Mouse (Mus musculus): ENCODE measurements around the gene Pla2g2c.

Pla2g2c gene

DNA sequence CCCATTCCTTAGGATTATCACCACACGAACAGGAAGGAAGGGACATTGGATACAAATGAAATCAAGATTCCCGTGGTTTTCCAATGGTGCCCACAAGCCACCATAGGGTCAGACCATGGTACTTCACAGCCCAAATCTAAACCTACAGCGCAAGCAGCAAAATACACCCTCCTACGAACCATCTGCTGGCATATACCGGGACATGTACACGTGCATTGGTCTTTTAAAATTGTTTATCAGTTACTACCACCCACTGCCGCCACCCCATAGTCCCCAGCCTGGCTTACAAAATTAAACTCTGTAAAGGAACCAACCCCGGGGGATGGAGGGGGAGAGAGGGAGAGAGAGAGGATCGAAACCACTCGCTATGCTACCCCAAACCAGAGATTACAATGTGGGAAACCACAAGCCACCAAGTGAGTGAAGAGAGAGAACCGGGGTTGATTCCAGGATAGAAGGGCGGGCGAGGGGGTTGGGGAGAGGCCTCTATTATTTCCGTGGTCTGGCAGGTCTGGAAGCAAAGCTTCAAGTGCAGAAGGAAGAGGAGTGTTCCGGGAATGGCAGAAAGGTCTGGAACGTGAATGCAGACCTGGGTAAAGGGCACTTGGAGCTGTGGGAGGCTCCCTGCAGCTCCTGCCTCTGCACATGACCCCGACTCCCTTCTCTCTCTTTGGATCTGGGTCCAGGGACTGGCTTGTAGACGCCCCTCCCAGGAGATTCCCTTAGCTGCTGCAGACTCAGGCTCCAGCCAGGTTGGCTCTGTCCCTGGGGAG, at the start of gene Pla2g2c:
Pla2g2c (plus strand) TSS at position 439 of the 773 bp plus-strand sequence.
- no peak; the same call in 1 of the 2 replicates for ATAC-seq (ENCODE audit: insufficient number of reproducible peaks, low FRiP score, low TSS enrichment)

DNA sequence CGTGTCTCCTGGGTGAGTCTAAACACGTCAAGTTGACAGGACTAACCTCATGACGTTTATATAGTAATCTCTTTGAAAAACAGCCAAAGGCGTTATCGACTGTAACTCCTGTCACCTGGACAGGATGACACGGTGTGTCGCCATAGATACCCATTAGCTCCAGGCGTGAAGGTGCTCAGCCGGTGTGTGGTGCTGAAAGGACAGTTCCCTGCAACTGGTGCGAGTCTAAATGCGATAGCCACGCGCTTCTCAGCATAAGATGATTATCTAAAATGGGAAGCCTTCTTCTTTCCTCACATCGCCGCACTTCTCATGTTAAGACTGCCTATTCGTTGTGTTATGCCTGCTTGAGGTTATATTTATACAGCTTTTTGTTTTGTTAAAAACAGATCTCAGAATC, 48.1 kb upstream of the Pla2g2c start:
- ATAC-seq (ENCODE audit: insufficient number of reproducible peaks, low FRiP score, low TSS enrichment): no peak

DNA sequence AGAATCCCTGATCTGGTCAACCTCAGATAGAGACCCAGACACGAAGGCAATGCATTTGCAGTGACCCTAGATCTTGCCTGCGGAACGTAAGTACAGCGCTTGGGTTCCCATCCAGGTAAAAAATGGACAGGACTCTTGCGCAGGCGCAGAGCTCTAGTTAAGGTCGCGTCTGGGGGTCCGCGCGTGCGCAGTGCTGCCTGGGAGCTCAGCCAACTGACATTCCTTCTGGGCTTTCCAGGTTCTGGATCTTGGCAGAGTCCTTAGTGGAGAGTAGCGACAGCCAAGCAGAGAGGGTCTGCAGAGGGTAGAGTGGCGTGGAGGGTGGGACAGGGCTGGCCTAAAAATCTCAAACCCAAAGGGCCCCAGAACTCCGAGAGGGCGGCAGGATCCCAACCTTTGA, 47.0 kb upstream of the Pla2g2c start:
- no peak for ATAC-seq (ENCODE audit: insufficient number of reproducible peaks, low FRiP score, low TSS enrichment)

DNA sequence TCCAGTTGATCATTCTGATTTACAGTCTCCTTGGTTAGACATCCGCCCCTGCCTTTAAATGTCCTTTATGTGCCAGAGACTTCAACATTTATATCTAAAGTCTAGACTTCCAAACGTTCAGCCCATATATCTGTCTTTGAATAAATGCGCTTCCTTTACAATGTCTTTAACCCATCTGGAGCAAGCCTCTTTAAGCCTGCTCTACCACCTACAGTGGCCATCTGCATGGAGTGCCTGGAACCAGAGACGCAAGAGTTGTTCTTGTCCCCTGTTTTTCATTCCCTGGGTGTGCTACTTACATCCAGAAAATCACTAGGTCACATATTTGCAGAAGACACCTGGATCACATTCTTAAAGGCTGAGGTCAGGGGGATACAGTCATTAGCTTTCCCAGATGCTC, 44.5 kb upstream of the Pla2g2c start:
- no peak for ATAC-seq (ENCODE audit: insufficient number of reproducible peaks, low FRiP score, low TSS enrichment)

DNA sequence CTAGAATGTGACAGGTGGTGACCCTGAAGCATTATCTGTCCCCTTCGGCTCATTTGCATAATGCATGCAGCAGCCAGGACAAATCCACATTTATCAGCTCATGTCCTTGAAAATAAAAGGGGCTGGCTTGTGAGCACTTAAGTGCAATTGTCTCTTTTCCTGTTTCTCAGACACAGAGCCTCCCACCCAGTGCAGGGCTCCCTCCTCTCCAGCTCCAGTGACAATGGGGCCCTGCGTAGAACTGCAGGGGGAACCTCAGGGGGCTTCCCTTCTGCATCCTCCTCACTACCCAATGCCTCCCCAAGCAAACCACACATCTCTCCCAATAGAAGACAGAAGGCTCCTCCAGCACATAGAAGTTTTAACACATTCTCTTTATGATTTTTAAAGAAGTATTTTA, 41.8 kb upstream of the Pla2g2c start:
- no peak for ATAC-seq (ENCODE audit: insufficient number of reproducible peaks, low FRiP score, low TSS enrichment)

DNA sequence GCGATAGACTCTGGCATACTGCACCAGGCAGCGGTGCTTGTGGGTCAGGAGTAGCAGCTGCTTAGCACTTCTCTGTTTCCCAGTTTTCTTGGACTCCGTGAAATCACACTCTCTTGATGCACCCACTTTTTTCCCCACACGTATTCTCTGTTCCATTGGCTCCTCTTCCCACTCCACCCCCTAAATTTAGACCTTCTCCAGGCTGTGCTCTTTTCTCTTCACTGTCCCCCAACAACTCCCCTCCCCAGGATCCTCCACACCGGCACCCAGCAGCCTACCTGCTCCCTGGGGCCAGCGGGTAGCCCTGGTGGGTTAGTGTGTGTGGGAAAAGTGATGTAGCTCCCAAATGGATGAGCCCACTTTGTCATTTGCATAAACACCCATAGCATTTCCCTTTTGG, 38.8 kb upstream of the Pla2g2c start:
- no peak for ATAC-seq (ENCODE audit: insufficient number of reproducible peaks, low FRiP score, low TSS enrichment)

DNA sequence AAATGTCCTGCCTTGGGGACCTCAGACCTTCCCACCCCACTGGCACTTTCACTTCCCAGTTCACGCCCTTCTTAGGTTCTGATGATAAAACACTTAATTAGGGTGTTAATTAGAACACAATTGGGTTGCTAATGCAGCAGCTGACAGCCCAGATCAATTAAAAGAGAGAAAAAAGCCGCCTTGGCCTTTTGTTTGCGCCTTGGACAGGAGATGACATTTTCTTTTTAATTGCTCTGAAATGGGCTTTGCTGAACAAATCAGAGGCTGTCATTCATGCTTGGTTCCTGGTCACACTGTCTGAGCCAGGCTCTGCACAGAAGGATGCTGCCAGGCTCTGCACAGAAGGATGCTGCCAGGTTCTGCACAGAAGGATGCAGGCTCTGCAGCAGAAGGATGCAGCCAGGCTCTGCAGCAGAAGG, 35.5 kb upstream of the Pla2g2c start:
- ATAC-seq (ENCODE audit: insufficient number of reproducible peaks, low FRiP score, low TSS enrichment): no peak

DNA sequence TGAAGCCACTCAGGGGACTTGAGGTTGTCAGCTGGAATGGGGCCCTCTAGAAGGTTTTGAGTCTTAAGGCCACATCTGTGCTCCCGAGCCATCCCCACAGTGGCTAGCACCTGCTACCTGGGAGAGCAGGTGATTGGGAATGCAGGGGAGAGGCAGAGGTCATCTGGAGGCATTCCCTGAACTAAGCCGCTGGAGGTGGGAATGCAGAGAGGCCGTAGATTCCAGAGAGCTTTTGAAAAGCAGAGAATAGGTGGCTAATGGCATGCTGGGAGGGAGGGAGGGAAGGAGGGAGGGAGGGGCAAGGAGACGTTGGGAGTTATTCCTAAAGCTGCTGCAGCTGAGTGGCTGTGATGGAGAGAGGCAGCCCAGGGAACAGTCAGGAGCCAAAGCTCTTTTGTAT, 34.0 kb upstream of the Pla2g2c start:
- no peak for ATAC-seq (ENCODE audit: insufficient number of reproducible peaks, low FRiP score, low TSS enrichment)

DNA sequence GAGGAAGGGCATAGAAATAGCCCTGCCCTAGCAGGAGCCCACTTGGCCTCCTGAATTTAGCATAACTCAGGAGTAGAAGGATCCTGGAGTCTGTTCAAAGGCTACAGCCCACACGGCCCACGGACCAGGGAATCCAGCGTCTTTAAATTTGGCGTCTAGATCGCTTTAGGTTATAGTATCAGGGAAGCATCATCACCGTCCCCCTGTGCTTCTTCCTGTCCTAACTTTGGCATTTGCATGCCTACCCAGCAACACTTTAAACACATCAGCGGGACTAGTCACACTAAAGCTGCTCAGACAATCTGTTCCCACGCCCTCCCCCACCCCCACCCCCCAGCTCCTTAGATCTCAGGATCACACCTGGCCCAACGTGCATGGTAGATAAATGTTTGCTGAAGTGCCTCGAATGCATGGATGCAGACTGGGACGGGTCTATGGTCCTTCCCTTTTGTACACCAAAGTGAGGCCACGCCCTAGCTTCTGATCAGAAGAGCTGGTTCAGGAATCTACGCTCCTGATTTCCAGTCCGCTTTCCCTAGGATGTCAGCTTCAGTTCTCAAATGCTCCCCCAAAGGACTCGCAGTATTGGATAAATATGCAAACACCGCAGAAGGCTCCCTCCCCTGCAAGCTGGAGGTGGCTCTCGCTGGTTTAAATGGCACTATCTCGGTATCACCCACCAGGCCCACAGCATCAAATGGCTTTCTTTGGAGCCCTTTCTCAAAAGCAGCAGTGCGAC, 33.0 kb upstream of the Pla2g2c start:
- no peak for ATAC-seq (ENCODE audit: insufficient number of reproducible peaks, low FRiP score, low TSS enrichment)

DNA sequence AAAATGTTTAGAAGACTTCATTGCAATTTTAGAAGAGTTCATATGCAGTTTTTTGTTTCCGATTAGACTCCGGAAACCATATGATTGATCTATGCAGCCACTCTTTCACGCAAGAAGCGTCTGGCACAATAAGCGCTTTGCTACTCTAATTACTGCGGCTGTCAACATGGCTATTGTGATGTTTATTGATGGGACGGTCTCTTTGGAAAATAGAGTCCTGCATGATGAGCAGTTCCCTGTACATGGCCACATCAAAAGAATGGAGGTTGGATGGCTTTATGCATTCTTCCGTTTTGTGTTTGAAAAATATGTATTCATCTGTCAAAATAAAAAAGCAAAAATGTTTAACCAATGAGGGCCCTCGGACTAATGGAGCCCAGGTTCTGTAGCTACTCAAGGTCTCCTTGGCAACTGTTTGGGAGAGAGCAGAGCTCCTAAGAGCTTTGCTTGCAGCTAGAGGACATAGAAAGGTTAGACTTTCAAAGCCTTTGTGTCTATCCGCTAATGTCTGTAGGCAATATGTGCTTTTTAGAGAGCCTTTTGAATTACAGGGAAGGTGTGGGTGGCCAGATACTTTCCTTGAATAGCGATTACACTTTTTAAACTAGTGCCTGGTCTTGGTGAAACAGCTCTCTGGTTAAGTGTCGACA, 31.4 kb upstream of the Pla2g2c start:
- ATAC-seq (ENCODE audit: insufficient number of reproducible peaks, low FRiP score, low TSS enrichment): no peak

DNA sequence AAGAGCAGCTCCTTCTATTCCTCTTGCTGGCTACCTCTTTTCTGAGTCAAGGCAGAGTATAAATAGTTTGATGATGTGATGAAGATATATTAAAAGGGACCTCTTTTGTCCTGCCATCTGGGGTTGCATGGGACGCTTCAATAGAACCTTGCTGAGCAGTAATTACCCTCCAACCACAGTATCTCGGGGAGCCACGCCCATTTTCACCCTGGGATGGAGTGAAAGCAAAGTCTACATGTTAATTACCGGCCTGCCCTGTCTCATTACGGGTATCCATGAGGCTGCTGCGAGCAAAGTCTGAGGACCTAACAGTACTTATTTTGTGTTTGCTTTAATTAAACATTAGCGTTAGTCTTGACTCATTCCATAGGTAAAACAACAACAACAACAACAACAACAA, 27.9 kb upstream of the Pla2g2c start:
- ATAC-seq (ENCODE audit: insufficient number of reproducible peaks, low FRiP score, low TSS enrichment): no peak

DNA sequence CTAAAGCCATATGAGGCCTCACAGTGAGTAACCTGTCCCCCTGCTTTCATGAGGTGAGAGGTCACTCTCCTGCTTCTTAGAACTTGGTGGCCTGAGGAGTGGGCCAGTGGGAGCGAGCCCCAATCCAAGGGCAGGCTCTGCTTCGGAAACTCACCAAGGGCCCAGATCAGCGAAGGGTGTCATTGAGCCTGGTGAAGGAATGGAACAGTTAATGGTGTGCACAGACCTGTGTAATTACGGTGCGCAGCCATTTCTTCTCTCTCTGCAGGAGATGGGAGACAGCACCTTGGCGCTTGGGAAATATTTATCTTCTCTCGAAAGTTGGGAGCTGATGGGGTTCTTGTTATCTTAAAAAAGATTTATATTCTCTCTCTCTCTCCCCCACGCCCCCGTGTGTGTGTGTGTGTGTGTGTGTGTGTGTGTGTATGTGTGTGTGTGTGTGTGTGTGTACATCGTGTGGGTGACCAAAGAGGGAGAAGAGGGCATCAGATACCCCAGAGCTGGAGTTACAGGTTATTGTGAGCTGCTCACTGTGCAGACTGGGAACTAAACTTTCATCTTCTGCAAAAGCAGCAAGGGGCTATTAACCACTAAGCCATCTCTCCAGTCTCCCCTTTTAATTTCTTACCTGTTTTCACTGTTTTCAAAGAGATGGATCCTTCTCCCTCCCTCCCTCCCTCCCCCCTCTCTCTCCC, 27.3 kb upstream of the Pla2g2c start:
- no peak for ATAC-seq (ENCODE audit: insufficient number of reproducible peaks, low FRiP score, low TSS enrichment)

DNA sequence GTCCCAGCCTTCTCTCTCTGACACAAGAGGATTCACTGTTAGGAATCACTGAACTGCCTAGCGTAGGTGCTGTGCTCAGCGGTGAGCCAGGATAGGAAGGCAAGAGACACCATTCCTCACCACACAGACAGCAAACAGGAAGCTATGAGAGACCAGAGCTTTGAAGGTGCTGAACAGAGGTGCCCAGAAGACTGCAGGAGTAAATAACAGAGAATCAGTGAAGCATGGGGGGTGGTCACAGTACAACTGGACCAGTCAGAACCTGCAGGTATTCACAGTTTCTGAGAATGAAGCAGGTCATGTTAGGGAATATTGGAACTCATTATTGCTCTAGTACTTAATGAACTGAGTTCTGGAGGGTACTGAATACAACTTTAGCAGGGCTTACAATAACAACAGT, 26.3 kb upstream of the Pla2g2c start:
- no peak for ATAC-seq (ENCODE audit: insufficient number of reproducible peaks, low FRiP score, low TSS enrichment)

DNA sequence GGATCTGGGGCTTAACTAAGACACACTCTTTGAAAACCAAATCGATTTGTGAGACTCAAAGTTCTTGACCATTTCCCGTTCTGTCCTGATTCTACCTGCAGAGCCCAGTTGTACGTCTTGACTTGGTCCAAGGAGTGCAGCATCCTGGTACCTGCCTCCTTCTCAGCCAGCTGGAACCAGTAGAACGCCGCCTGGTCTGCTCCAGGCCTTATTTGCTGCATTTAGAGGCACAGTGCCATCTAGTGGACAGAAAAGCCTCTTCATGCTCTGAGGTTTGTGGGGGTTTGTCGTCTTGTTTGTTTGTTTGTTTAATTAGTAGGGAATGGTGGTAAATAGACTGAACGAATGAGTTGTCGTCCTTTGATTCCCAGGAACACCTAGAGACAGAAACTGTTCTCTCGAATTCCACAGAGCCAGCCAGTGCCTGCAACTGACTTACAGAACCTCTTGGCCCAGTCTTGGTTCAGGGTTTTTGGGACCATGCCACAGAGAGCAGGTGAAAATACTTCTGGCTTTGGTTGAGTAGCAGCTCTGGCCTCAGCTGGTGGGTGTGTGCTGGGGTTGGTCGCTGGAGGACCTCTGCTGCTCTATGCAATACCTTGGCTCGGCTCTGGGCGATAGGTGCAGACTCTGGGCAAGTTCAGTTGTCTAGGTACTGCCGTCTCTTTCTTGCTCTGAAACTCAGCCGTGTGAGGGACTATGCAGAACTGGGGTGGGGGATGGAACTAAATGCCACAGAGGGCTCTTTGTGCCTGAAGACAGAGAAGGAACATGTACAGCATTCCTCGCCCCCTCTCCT, 24.2 kb upstream of the Pla2g2c start:
- ATAC-seq (ENCODE audit: insufficient number of reproducible peaks, low FRiP score, low TSS enrichment): peak; percentile 75; the same call in 1 of the 2 replicates

DNA sequence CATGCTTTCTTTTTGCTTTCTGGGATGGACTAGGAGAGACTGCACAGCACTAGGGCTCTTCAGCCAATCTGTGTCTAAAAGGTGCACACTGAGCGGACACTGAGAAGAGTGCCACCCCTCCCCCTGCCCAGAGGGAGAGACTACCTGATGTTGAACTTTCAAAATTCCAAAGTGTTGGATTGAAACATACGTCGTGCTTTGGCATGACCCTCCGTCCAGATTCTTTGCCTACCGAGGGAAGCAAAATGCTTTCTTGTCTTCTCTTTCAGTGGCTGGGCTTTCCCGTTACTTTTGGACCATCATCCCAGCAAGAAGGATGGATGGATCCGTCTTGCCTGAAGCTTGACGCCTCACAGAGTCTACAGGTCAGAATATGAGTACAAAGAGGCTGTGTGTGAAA, 23.5 kb upstream of the Pla2g2c start:
- ATAC-seq (ENCODE audit: insufficient number of reproducible peaks, low FRiP score, low TSS enrichment): no peak

DNA sequence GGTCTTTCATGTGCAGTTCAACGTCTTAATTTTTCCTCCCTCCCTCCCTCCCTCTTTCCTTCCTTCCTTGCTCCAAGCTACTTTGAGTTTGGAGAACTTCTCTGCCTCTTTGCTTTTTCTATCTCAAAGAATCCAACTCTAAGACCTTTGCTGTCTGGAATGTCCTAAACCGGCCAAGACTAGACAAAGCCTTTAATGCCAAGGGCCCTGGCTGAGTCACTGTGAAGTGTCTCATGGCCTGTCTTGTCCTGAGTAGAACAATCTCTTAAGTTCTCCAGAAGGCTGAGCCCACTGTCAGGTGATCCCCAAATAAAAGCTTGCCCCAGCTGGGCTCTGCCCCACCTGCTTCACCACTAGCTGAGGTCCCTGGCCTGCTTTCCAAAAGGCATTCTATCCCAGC, 22.6 kb upstream of the Pla2g2c start:
- no peak for ATAC-seq (ENCODE audit: insufficient number of reproducible peaks, low FRiP score, low TSS enrichment)

DNA sequence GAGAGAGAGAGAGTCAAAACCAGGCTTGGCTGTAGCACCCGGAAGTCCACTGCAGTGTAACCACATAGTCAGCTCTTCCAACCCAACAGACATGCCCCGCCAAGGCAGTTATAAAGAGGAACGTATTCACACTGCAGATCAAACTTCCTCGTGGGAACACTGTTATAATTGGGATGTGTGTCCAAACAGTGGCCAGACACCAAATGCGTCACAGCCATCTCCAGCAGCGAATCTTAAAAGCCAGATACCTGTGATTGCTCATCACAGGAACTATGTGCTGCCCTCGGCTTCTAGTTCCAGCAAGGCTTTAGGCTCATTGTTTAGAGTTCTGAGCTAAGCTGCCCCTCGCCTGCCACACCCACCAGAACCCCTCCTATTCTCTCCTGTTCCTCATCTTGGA, 22.1 kb upstream of the Pla2g2c start:
- ATAC-seq (ENCODE audit: insufficient number of reproducible peaks, low FRiP score, low TSS enrichment): no peak

DNA sequence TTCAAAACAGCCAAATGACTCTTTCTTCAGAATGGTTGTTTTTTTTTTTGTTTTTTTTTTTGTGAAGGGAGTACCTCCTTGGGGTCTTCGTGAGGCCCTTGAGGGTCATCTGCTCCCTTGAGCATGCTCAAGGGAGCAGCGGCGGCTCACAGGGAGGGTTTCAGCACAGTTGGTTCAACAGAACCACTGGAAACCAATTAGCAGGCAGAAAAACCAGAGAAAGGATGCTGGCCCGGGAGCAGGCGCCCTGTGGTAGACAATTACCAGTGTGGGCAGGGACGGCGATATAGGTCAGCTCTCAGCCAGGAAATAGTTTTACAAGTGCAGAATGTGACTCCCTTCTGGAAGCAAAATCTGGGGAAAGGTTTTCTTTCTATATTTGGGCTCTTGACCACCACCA, 21.0 kb upstream of the Pla2g2c start:
- no peak for ATAC-seq (ENCODE audit: insufficient number of reproducible peaks, low FRiP score, low TSS enrichment)

DNA sequence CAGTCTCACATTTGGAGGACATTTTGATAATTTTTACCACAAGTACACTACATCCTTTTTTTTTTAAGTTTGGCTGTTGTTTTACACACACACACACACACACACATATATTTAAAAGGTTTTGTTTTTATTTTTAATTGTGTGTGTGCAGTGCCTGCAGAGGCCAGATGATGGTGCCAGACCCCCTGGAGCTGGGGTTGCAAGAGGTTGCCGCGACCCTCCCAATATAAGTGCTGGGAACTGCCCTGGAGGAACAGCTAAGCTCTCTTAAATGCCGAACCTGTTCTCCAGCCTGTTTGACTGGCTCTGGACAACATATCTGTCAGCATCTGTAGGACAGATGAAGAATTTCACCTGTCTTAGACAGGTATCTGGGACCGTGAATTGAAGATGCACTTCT, 20.4 kb upstream of the Pla2g2c start:
- no peak for ATAC-seq (ENCODE audit: insufficient number of reproducible peaks, low FRiP score, low TSS enrichment)

DNA sequence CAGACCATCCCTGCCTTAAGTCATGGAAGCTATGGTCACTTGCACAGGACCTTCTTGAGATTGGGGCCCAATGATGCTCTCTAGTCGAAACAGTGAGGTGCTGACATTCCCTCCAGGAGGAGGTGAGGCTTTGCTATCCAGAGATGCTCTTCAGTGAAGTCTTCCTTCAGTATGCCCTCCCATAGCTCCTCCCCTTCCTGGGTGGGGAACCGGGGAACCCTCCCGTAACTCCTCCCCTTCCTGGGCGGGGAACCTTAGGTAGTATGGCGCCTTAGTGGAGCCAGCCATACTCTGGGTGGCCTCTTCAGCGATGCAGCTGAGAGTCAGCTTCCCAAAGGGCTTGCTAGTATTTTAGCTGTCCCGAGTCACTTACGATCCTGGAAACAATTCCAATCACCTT, 18.0 kb upstream of the Pla2g2c start:
- ATAC-seq (ENCODE audit: insufficient number of reproducible peaks, low FRiP score, low TSS enrichment): no peak
